16 mouse cellular contexts compared by ENCODE assay signal in genomic region chr7:72528873-72529272, GRCm38 (mm10).
A peak's percentile ranks its signal among the peaks of the same experiment; 100 is the strongest.
DNase-seq lines count a peak whose midpoint lies in the region; ATAC-seq and TF ChIP-seq lines count a peak whose summit lies in the region.
"Had no signal": no experiment of that assay in that cellular context is flagged by ENCODE, and none has a peak within 500 bp of the region (broad histone marks: within the 10 kb centered on the region; RNA-seq: fewer than 3 reads in every experiment).

No protein-coding gene starts in this region.

- H3K27ac ChIP-seq in gastrocnemius, adult 2 months = no peak overlapping the region
- H3K27ac ChIP-seq in left cerebral cortex, adult 2 months = no peak overlapping the region
- H3K27ac ChIP-seq: limb, embryonic 13.5 days; neural tube, embryonic 13.5 days had no signal

- no peaks in the 10 kb centered on the region for H3K79me2 ChIP-seq in C2C12 (ENCODE audit: control insufficient read depth, insufficient read depth)

- POLR2A ChIA-PET in Patski (lab: Charles Lee) = no interaction called here

- ATAC-seq in Patski = no peak
- ATAC-seq: midbrain, embryonic 16.5 days had no signal

- CTCF ChIA-PET in Patski (lab: Charles Lee) = interaction anchor here (0.7 to 2.3 kb wide), 6 partner anchors 9 to 126 kb away, joined by 3 to 10 read pairs (median 3); no protein-coding TSS in a partner anchor

- no peaks in the 10 kb centered on the region for H3K36me3 ChIP-seq in C2C12 (ENCODE audit: control insufficient read depth, insufficient read depth)
- H3K36me3 ChIP-seq: limb, embryonic 13.5 days; neural tube, embryonic 13.5 days had no signal

- H3K27me3 ChIP-seq in C2C12 (ENCODE audit: control insufficient read depth, insufficient read depth, insufficient read length) (no peaks in the 10 kb centered on the region), Patski (no peaks in the 10 kb centered on the region)
- H3K27me3 ChIP-seq: limb, embryonic 13.5 days; neural tube, embryonic 13.5 days had no signal

- in situ Hi-C loops in Patski (cut with MboI; ENCODE audit: low pct_unique_long_range_greater_than_20kb) = no loop called here

- H3ac ChIP-seq in C2C12 (ENCODE audit: control insufficient read depth, insufficient read length, low read depth) = no peak overlapping the region

- intact Hi-C loops in gastrocnemius, adult 2 months (cut with DNase I) = no loop called here
- intact Hi-C loops in left cerebral cortex, adult 2 months (cut with DNase I) = loop anchor here (5.0 kb wide), 1 partner anchor 127 kb away; no protein-coding TSS in a partner anchor
- intact Hi-C loops in left cerebral cortex, postnatal 36 days (cut with DNase I) = no loop called here

- peak; percentile 28; the same call in 1 of the 2 replicates for TF ChIP-seq CTCF in gastrocnemius, adult 2 months (IDR thresholded peaks at IDR 0.05)
- TF ChIP-seq CTCF in left cerebral cortex, adult 2 months (IDR thresholded peaks at IDR 0.05) = peak; percentile 32
- TF ChIP-seq CTCF in C2C12 (IDR thresholded peaks at IDR 0.05; ENCODE audit: control insufficient read depth, insufficient read depth, insufficient read length) = no peak
- TF ChIP-seq CTCF in Patski (IDR thresholded peaks at IDR 0.05) = peak; percentile 62

- no peak for DNase-seq in gastrocnemius, adult 2 months
- DNase-seq in gastrocnemius, adult 18-20 months (ENCODE audit: low spot score) = no peak
- DNase-seq in left cerebral cortex, adult 2 months (ENCODE audit: extremely low spot score in 1 of 2, low spot score in 2 of 2) = no peak
- no peak for DNase-seq in left cerebral cortex, postnatal 36 days (ENCODE audit: low spot score in 2 of 2)
- DNase-seq in Patski (ENCODE audit: low read depth, low spot score) = no peak
- DNase-seq in thymus, postnatal 4 days = no peak
- no peak for DNase-seq in frontal cortex, postnatal 25 days (ENCODE audit: low spot score in 2 of 2)
- DNase-seq: adrenal gland, postnatal 25 days; cerebellum, postnatal 36 days; heart, adult 11 months; right cerebral cortex, postnatal 4 days; thymus, postnatal 14 days had no signal

- H3K4me3 ChIP-seq in gastrocnemius, adult 2 months = no peak overlapping the region
- no peak overlapping the region for H3K4me3 ChIP-seq in left cerebral cortex, adult 2 months
- no peak overlapping the region for H3K4me3 ChIP-seq in C2C12 (ENCODE audit: insufficient read depth, poor library complexity, severe bottlenecking)
- H3K4me3 ChIP-seq: limb, embryonic 13.5 days; neural tube, embryonic 13.5 days had no signal

- no peaks in the 10 kb centered on the region for H3K79me3 ChIP-seq in C2C12 (ENCODE audit: low read depth)

TF ChIP-seq in C2C12, 6 proteins besides CTCF, POLR2A, EP300 and RAD21:
- TF ChIP-seq MYOG (IDR thresholded peaks at IDR 0.05; ENCODE audit: control insufficient read depth, extremely low read depth, insufficient read length) (no peak), MYOD1 (IDR thresholded peaks at IDR 0.05; ENCODE audit: control insufficient read depth, insufficient read length, low read depth) (no peak), FOSL1 (IDR thresholded peaks at IDR 0.05; ENCODE audit: insufficient read depth, low read length, poor library complexity, severe bottlenecking) (no peak), CEBPB (IDR thresholded peaks at IDR 0.05; ENCODE audit: low read depth) (peak; percentile 29)
